Mouse (Mus musculus): ENCODE results near the gene Cd3eap.

- TF ChIP-seq CTCF (IDR thresholded peaks at IDR 0.05; ENCODE audit: low read depth) (no peak), EP300 (IDR thresholded peaks at IDR 0.05; ENCODE audit: low read depth) (no peak)
Measured at GRCm38 (mm10) chr7:19319906-19320305, 39.4 kb downstream of the Cd3eap start.

All from liver, embryonic 14.5 days (tissue).